Comparison of ENCODE assay signal across 8 mouse cellular contexts in the genomic region with DNA sequence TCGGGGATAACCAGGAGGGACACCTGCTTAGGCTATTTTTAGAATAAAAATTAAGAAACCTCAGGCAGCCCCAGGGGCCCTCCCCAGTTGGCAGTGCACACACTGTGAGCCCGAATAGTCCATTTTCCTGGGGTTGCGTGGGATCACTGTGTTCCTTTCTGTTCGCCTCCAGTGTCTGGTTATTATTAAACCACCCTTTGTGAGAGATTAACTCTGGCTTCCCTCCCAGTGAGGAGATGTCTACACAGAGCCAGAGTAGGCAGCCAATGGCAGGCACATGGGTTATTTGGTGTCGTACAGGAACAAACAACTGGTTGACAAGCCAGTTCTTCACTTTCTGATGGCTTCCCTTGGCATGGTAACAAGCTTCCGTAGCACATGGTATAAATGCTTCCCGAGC.
DNase-seq lines count a peak whose midpoint lies in the region; ATAC-seq lines count a peak whose summit lies in the region.

No protein-coding gene starts in this region.

- DNase-seq in adrenal gland, postnatal 10 days: peak; percentile 28
- no peak for DNase-seq in adrenal gland, postnatal 4 days (ENCODE audit: low spot score in 2 of 2)
- DNase-seq in lung, postnatal 25 days (ENCODE audit: low spot score): peak; percentile 39
- no peak for DNase-seq in lung, postnatal 14 days
- DNase-seq in heart, postnatal 10 days: peak; percentile 74 to 86
- peak; percentile 67 for DNase-seq in layer of hippocampus, postnatal 36 days

- H3K9ac ChIP-seq in intestine, embryonic 15.5 days: no peak overlapping the region

- H3K4me1 ChIP-seq in intestine, embryonic 15.5 days (replicated peaks): no peaks in the 10 kb centered on the region

- no peaks in the 10 kb centered on the region for H3K36me3 ChIP-seq in intestine, embryonic 15.5 days

- H3K4me3 ChIP-seq in intestine, embryonic 15.5 days (replicated peaks): no peak overlapping the region

- intact Hi-C loops in heart, postnatal 10 days (cut with DNase I): no loop called here

- H3K27me3 ChIP-seq in intestine, embryonic 15.5 days (replicated peaks): no peaks in the 10 kb centered on the region

- 71% methylated on average over 7 of the region's 7 CpGs for WGBS in intestine, embryonic 15.5 days

- H3K27ac ChIP-seq in intestine, embryonic 15.5 days: no peak overlapping the region

- H3K9me3 ChIP-seq in intestine, embryonic 15.5 days: no peaks in the 10 kb centered on the region

- H3K4me2 ChIP-seq in intestine, embryonic 15.5 days (replicated peaks): no peak overlapping the region

- ATAC-seq in intestine, embryonic 15.5 days: no peak
- no peak for ATAC-seq in activated CD4-positive, CD25-positive, alpha-beta regulatory T cell, adult 4 months

Comparison
In these comparisons a context has a peak if more than half of its experiments do, and no peak if none do; other contexts are left out.
1. DNase-seq: peak in adrenal gland, postnatal 10 days (single experiment), lung, postnatal 25 days (single experiment), heart, postnatal 10 days (2 of 2) and layer of hippocampus, postnatal 36 days (2 of 2); none in adrenal gland, postnatal 4 days (0 of 2) and lung, postnatal 14 days (single experiment).